Mouse (Mus musculus) cerebellum, adult (tissue): ENCODE measurements around the gene Pde4d.

ENCODE experiments used
- ATAC-seq: cut with Nextera tagmentation; 2 replicates; pipeline ENCODE4 v1.9.2; 2017; ENCODE audit warnings: mild to moderate bottlenecking, moderate library complexity, mixed read lengths; ENCODE audit not compliant: insufficient number of reproducible peaks, low FRiP score, low TSS enrichment

Gene Pde4d

GRCm38 (mm10) chr13:109576725-109577124, 1127.0 kb downstream of the Pde4d start:
- no peak for ATAC-seq

DNA sequence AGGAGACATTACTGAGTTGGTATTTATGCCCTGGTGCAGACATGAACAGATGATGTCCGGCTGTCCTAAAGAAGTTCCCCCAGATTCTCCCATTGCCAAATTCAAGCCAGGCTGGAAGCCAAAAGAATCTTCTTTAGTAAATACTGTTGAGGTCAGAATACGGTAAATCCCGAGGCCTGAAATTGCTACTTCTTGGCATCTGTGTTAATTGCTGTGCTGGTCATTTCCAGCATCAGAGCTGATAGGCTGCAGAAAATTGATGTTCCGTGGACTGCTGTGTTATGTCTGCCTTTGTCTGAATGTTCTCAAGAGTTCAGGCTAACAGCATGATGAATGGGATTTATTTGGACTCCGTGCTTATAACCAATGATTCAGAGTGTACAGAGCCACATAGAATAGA, 1127.7 kb downstream of the Pde4d start:
- ATAC-seq = 0 out of 2 replicates have a peak, but pooled peaks have one; percentile 20

DNA sequence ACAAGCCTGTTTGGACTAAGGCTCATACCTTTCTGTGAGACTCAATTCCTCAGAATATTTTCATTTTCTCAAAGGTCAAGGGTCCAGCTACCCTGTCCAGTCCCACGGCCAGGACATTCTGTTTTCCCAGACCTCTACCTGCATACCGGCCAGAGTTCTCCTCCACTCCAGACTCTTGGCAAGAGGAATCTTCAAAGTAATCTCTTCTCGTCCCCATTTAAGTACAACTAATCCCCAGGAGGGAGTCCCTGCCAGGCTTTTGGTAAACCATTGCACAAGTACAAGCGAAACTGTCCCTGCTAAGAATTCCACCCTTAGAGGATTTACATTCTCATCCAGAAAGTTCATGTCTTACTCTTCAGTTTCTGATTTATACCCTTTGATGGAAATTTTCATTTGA, 1128.2 kb downstream of the Pde4d start:
- no peak for ATAC-seq

GRCm38 (mm10) chr13:109581284-109582070, 1131.7 kb downstream of the Pde4d start:
- no peak for ATAC-seq

- ATAC-seq = no peak
Measured at GRCm38 (mm10) chr13:109590048-109590447, 1140.3 kb downstream of the Pde4d start.

DNA sequence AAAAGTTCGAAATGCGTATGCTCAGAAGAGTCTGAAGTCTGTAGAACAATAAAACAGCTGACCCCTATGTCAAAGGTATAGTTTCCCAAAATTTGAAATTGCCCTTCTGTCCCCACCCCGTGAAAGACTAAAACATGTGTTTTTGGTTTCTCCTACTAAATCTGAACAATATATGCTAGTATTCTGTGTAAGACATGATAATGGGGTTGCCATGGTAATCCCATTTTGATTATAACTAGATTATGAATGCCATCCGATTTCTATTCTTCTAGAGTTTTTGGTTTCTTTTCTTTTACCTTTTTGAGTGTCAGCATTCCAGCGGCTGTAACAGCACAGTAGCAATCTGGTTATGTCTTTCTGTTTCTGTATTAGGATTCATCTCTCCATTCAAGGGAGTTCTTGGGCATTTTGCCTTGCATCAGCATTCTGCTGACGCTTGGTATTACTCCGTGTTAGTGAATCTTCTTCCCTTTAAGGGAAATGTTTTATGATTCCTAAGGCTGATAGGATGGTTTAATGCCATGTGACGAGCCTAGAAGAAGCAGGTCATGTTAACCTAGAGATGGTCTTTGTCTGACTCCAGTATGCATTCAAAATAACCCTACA, 1142.5 kb downstream of the Pde4d start:
- ATAC-seq = no peak

GRCm38 (mm10) chr13:109599711-109600110, 1150.0 kb downstream of the Pde4d start:
- ATAC-seq = no peak

DNA sequence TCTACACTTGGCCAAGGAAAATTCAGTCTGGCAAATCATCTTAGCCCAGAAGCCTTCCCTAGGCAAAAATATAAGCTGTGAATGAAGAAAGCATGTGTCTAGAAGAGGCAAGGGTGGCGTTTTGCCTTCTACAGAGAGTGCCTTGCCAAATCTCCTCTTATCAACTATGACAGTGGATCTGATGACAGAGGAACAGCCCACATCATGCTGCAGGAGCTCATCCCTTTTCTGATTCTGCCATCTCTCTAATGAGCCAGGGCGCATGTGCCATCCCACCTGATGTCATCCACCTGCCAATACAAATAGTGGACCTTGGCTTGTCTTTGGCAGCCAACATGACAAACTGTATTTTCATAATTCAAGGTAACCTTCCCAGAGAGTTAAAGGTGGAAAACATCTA, 1154.3 kb downstream of the Pde4d start:
- no peak for ATAC-seq

DNA sequence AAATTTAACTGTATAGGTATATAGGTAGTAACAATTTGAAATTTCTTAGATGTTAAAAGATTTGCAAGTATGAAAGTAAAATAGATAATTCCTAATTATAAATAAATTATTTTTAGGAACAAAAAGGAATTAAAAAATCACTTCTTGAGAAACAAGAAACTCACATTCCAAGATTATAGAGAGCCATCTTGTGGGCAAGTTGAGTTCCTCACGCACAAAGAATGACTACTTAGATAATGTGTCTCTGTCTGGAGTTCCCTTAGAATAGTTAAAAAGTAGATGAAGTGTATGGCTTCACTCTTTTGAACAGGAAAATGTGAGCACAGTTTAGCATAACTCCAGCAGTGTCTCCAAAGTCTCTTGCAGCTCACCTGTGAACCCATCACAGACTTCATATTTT, 1155.4 kb downstream of the Pde4d start:
- no peak for ATAC-seq

DNA sequence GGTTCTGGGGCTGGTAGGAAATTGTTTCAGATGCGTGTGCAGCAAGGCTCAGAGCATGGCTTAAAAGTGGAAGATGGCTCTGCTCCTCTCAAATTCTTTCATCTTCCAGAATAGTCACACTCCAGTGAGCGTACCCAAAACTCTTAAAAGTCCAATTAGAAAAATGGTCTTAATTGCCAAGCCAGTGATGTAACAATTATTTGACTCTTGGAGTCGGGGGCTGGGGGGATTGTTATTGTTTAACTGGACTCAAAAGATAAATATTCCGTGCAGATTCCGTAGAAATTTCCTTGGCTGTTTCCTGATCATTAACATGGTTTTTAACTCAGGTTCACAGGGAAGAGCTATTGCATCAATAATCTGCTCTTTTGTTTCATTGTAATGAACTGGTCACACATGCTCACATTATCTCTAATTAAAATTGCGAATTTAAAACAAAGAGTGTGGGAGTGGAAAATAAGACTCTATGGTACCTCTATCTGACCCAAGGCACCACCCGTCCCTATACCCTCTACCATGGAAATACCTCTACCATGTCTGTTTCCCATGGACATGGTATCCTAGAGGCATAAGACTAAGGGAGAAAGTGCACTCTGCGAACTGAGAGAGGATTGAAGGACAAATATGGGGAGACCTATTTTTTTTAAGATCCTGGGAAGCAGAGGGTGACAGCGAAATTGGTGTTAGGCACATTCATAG, 1159.5 kb downstream of the Pde4d start:
- ATAC-seq = no peak

- ATAC-seq = peak; percentile 67
Measured at GRCm38 (mm10) chr13:109609805-109610187, 1160.0 kb downstream of the Pde4d start.

- ATAC-seq = no peak
Measured at GRCm38 (mm10) chr13:109610772-109611171, 1161.0 kb downstream of the Pde4d start.

DNA sequence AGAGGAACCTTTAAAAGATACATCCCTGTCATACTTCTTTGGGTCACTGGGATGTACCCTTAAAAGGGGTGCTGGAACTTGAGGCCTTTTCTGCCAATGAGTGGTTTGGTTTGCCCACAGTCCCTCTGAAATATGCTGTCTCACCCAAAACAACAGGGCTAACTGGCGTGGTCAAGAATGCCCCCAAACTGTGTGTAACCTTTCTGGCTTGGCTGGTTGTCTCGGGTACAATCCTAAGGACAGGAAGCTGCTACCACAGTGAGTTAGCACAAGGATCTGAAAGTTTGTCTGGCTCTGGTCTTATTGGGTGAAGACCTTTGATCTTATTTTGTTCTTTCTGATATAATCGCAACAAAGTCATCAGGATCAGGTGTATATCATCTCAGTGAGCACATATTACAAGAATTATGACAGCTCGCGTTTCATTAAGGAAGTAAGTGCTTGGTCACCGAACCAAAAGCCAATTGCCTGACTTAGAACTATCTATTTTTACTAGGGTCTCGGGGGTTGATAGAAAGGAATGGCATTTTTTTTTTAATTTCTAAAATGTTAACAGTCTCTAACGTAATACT, 1165.6 kb downstream of the Pde4d start:
- ATAC-seq = no peak

GRCm38 (mm10) chr13:109615785-109616281, 1166.1 kb downstream of the Pde4d start:
- ATAC-seq = peak; percentile 82

- ATAC-seq = no peak
Measured at GRCm38 (mm10) chr13:109619158-109619657, 1169.5 kb downstream of the Pde4d start.

DNA sequence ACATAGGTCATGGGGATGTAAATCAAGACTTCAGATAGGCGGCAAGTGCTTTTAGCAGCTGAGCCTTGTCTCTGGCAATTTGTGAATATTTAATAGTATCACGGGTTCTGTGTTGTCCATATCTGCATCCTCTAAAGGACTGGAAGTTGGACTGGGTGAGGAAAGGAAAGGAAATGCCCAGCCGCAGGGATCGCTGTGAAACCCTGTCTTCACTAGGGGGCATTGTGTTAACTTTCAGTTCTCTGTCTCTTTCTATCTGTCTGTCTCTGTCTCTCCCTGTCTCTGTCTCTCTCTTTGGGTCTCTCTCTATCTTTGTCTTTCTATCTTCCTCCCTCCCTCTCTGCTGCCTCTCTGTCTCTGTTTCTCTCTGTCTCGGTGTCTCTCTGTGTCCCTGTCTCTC, 1172.5 kb downstream of the Pde4d start:
- ATAC-seq = no peak

DNA sequence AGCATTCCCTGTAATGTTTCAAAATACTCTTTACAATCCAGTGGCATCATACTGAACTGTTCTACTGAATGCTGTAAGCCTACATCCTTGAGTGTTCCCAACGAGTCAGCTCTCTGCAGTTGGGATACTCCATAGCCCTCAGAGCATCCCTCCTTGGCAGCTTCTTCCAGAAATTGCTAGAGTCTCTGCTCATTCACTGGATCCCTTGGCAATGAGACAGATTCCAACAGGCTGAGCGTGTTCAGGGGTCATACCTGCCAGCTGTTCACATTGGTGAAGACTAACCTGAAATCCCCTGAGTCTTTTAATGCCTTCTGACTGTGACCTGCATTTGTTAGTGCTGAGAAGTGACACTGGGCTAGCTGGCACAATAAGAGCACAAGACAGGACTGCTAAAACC, 1173.5 kb downstream of the Pde4d start:
- ATAC-seq = no peak

DNA sequence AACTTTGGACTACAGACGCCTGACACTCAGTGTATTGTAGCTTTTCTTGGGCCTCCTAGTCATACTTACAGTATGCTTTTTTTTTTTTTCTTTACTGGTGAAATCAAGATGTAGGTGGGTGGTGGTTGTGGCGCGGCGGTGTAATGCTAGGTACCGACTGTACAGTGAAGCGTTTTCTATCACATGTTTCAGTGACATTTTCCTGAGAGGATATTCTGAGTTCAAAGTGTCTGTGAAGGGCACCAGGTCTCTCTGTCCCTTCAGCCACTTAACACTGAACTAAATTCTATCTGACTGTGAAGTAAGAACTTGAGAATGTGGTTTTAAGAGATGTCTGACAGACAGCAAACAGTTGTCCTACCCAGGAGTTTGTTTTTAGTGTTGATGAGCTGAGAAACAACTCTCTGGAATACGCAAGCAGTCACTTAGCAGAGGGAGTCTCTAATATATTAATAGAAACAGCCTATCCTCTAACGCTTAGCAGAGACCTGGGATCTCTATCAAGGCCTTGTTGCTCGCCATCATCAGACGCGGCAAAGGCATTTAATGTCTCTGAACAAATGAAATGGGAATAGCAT, 1175.1 kb downstream of the Pde4d start:
- no peak for ATAC-seq

DNA sequence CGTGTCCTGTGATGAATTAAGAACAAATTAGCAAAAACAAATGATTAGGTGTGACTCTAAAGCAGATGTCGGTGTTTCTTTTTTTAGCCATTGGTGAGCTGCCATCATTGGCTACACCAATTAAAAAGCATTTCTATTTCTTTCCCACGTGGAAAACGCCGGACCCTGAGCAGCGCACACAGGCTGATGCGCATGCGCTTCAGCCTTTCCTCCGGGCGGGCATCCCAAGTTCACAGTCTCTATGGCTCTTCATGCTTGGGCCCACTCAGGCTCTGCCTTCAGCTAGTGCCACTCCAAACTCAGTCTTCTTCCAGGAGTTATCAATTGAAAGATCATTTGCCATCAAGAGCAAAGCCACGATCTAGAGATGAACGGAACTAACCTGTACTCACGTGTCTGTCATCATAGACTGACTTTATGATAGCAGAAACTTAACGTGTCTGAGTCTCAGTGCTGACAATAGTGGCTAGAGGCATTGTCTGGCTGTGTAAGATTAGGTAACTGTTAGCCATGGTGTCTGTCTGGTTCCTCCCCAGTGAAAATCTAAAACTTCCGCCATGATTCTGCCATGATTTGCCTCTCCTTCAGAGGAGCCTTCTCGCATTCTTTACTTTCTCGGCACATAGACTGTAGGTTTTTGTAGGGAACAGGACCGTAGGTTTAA, 1175.8 kb downstream of the Pde4d start:
- no peak for ATAC-seq

DNA sequence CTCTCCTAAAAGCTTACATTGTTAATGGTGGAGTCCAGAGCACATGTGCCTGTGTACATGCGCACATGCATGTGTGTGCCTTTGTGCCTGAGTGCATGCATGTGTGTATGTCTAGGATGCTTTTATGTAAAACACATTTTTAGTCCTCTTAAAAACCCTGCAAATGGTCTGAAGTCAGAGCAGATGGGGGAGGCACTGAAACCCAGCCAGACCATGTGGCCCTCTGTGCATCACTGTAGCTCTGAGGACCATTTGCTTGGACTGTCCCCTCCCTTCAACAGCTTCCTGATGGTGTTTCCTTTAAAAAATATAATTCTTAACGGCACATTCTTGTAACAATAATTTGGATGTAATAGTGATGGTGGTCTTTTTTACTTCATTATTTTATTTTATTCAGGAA, 1177.5 kb downstream of the Pde4d start:
- ATAC-seq = peak; percentile 72; the same call in 1 of the 2 replicates
